Mouse (Mus musculus) right cerebral cortex, adult 2 months (tissue): Measurements from ENCODE around the gene Ptges3.
A peak's percentile ranks its signal among the peaks of the same experiment; 100 is the strongest.
"Not testable (repeated sequence)": the region's sequence is repeated elsewhere in the genome, so short reads cannot be mapped to it uniquely, and the experiment has no call there.

Experiments
- DNase-seq, 2 experiments: peaks; one replicate each; pipeline ENCODE4 v3.0.0; 2021 to 2022; ENCODE audit warnings: low spot score in 2 of 2

Gene Ptges3

GRCm38 (mm10) chr10:128059207-128059981 lies 640 bp downstream of the Ptges3 start:
- peak; percentile 39 to 56 for DNase-seq

DNA sequence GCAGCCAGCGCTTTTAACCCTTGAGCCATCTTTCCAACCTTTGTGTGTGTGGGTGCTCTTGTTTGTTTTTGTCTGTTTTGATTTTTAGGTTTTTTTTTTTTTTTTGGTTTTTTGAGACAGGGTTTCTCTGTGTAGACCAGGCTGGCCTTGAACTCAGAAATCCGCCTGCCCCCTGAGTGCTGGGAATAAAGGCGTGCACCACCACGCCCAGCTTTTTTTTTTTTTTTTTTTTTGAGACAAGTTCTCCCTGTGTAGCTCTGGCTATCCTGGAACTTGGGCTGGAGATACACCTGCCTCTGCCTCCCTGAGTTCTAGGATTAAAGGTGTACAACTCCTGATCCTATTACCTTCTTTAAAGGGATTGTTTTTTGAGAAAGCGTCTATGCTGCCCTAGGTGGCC lies 2.4 kb downstream of the Ptges3 start:
- DNase-seq: no peak

DNA sequence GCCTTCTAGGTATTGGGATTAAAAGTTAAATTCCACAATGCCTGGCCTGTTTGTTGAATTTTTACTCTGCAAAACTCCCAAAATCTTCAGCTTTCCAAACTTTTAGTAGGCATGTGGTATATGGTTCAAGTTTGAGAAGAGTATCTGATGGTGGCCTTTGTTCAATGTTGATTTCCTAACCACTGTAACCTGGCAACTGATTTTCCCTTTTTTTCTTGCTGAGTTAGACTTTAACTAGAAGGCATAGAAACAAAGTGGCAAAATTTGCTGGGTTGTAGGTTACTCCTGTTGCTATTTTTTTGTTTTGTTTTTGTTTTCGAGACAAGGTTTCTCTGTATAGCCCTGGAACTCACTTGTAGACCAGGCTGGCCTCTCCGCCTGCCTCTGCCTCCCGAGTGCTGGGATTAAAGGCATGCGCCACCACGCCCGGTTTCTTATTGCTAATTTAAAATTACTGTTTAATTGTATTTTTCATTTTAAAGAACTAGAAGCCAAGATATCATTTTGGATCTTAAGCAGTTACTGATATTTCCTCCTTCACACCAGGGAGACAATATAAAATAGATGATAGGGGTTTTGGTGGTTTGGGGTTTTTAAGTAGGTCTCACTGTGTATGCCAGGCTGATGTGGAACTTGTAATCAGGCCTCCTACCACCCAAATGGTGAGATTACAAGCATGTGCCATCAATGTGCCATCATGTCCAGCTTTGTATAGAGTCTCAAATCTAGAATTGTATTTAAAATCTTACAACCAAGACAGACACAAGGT lies 3.7 kb downstream of the Ptges3 start:
- DNase-seq: no peak

DNA sequence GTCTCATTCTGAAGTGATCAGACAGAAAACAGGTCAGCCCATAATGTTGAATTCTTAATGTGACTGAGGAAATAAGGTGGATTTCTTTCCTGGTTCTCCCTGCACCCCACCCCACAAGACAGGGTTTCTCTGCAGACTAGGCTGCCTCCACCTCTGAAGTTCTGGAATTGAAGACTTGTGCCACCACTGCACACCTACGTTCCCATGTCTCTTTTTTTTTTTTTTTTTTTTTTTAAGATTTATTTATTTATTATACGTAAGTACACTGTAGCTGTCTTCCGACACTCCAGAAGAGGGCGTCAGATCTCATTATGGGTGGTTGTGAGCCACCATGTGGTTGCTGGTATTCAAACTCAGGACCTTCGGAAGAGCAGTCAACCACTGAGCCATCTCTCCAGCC lies 7.3 kb downstream of the Ptges3 start:
- DNase-seq: no peak

DNA sequence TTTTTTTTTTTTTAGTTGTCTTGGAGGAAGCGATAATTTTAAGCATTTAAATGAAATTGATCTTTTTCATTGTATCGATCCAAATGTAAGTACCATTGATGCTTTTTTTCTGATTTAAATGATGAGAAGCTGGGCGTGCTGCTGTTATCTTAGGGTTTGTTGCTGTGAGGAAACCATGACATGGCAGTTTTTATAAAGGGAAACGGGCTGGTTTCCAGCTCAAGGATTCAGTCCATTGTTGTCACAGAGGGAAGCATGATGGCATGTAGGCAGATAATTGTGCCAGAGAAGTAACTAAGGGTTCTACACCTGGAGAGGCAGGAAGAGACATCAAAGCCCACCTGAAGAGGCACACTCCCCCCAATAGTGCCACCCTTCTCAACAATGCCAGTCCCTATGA lies 10.4 kb downstream of the Ptges3 start:
- no peak for DNase-seq

DNA sequence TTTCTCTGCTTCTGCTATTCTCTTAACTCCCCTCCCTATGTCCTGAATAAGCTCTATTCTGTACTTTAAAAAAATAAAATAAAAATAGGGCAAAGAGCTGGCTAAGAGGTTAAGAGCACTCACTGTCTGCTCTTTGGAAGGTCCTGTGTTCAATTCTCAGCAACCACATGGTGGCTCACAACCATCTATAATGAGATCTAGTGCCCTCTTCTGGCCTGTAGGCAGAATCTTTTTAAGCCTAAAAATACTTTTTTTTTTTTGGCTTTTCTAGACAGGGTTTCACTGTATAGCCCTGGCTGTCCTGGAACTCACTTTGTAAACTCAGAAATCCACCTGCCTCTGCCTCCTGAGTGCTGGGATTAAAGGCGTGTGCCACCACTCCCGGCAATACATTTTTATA lies 11.7 kb downstream of the Ptges3 start:
- not testable (repeated sequence) for DNase-seq

GRCm38 (mm10) chr10:128078269-128078668 lies 19.5 kb downstream of the Ptges3 start:
- DNase-seq: not testable (repeated sequence)

DNA sequence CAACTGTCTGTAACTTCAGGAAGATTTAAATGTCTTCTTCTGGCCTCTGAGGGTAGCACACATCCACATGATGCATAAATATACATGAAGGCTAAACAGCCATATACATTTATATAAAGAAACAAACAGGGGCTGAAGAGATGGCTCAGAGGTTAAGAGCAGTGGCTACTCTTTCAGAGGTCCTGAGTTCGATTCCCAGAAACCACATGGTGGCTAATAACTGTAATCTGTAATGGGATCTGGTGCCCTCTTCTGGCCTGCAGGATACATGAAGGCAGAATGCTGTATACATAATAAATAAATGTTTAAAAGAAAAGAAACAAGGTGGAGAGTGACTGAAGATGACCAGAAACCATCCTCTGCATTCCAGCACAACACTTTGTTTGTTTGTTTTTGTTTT lies 21.7 kb downstream of the Ptges3 start:
- DNase-seq: no peak

- DNase-seq: no peak
Observed at GRCm38 (mm10) chr10:128081807-128082476, 23.2 kb downstream of the Ptges3 start.

GRCm38 (mm10) chr10:128082477-128082808 lies 23.7 kb downstream of the Ptges3 start:
- DNase-seq: no peak

DNA sequence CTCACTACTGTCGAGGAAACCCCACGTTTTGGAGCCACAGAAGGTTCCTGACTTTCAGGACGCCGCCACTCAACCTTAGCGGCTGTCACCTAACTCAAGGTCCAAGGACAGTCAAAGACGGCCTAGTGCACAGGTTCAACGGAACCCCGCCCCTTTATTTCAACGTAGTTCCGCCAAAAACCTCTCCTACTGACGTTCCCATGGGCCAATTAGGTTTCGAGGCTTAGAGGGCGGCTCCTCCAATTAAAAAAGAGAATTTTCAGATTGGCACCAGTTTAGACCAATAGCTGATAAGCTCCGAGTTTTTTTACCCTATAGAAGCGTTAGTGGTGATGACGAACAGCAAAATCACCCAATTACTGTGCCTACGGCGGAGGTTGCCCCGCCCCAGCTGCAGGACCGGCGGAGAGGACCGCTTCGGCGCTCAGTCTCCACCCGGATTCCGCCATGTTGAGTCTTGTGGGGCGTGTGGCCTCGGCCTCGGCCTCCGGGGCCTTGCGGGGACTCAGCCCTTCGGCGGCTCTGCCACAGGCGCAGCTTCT lies 24.2 kb downstream of the Ptges3 start, which contains the start of gene Atp5b:
TSS of gene Atp5b (plus strand) at position 394 of the 542 bp plus-strand sequence.
- DNase-seq: peak; percentile 98 to 99

- DNase-seq: no peak
Observed at GRCm38 (mm10) chr10:128083688-128084087, 24.9 kb downstream of the Ptges3 start.

GRCm38 (mm10) chr10:128084160-128084559 lies 25.4 kb downstream of the Ptges3 start:
- DNase-seq: no peak

GRCm38 (mm10) chr10:128086391-128086790 lies 27.6 kb downstream of the Ptges3 start:
- no peak for DNase-seq

GRCm38 (mm10) chr10:128087216-128087615 lies 28.5 kb downstream of the Ptges3 start:
- not testable (repeated sequence) for DNase-seq

DNA sequence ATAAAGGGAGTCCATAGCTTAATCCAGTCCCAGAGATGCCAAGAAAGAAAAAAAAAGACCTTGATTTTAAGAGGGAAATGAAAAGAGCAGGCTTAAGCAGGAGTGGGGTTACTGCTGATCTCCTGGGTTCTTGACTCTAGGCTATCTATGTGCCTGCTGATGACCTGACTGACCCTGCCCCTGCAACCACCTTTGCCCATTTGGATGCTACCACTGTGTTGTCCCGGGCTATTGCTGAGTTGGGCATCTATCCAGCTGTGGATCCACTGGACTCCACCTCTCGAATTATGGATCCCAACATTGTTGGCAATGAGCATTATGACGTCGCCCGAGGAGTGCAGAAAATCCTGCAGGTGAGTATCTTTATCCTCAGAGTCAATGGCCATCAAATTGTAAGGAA lies 29.4 kb downstream of the Ptges3 start:
- no peak for DNase-seq

GRCm38 (mm10) chr10:128089842-128090241 lies 31.1 kb downstream of the Ptges3 start:
- no peak for DNase-seq

- peak; percentile 88 to 92 for DNase-seq
Observed at GRCm38 (mm10) chr10:128090651-128091563, 32.2 kb downstream of the Ptges3 start.

DNA sequence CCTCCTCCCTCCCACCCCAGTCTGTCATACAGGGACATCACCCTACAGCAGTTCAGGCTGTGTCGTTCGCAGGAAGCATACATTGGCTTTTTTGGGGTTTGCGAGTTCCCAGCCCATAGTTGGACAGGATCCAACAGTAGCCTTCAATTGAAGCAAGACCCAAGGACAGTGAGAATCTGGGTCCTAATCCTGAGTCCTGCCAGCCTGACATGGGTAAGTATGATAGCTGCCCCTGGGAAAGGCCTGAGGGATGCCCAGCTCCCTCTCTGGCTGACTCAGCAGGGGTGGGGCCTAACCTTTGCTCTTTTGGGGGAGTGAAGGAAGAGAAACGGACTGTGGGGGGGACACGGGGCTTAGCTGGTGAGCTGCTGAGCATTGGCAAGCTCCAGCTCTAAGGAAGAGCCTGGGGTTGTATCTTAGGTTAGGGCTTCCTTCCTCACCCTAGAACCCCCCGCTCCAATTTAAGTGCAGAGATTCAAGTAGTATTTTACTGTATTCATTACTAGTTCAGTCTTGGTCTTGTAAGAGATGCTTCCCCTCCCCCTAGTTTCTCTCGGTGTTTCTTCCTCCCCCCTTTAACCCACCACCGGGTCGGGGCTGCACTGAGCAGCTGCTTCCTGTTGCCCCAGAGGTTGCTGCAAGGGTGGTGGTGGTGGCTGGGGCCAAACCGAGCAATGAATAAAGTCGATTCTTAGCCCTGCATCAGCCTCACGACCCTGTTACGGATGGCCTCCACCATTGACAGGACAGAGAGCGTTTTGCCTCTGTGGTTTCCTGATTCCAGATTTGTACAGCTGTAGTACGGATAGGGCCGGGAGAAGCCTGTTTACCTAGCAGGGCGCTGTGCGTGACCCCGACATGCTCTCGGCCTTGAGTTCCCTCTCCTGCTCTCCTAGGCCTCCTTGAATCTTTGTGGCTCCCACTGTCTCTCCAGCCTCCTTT lies 33.1 kb downstream of the Ptges3 start, which contains the start of gene Baz2a:
TSS of gene Baz2a (plus strand) at position 14 of the 942 bp plus-strand sequence.
- peak; percentile 33 to 37 for DNase-seq
